Mouse (Mus musculus) megakaryocyte, embryonic 14.5 days (primary cell): ENCODE measurements around the gene Fubp1. TPM values are rescaled to one million over a fixed set of nuclear protein-coding genes. Genes with fewer than 3 reads are reported as not detected.
"Not testable (repeated sequence)": the region's sequence is repeated elsewhere in the genome, so short reads cannot be mapped to it uniquely, and the experiment has no call there.

ENCODE experiments used
- H3K27me3 ChIP-seq: replicated peaks from 2 replicates; pipeline ENCODE3; 2012; ENCODE audit warnings: inconsistent platforms
- H3K36me3 ChIP-seq: replicated peaks from 2 replicates; pipeline ENCODE3; 2012; ENCODE audit warnings: low read length, inconsistent platforms, mixed read lengths
- H3K4me1 ChIP-seq: 2 replicates; pipeline ENCODE4 v1.6.1; 2012; ENCODE audit warnings: inconsistent platforms
- H3K4me3 ChIP-seq: replicated peaks from 2 replicates; pipeline ENCODE3; 2012; ENCODE audit warnings: moderate library complexity, mild to moderate bottlenecking, inconsistent platforms
- H3K9me3 ChIP-seq: 2 replicates; pipeline ENCODE4 v1.6.1; 2012; ENCODE audit warnings: inconsistent platforms
- FLI1 ChIP-seq: IDR thresholded peaks from 2 replicates; pipeline ENCODE4 v1.6.1; 2012; ENCODE audit warnings: low read length, inconsistent platforms, mixed read lengths
- GATA1 ChIP-seq: IDR thresholded peaks from 3 replicates; pipeline ENCODE4 v1.6.1; 2012; ENCODE audit warnings: mixed read lengths, low read length, inconsistent platforms, borderline replicate concordance
- polyA plus RNA-seq: library from polyadenylated mRNA; stranded (reverse); fragments of >175 nt; gene quantifications from 2 replicates; pipeline ENCODE4 v1.2.3, GENCODE M21; 2012; ENCODE audit warnings: low replicate concordance; ENCODE audit not compliant: insufficient read depth

Gene Fubp1
- polyA plus RNA-seq, 1 experiment: 205 TPM

DNA sequence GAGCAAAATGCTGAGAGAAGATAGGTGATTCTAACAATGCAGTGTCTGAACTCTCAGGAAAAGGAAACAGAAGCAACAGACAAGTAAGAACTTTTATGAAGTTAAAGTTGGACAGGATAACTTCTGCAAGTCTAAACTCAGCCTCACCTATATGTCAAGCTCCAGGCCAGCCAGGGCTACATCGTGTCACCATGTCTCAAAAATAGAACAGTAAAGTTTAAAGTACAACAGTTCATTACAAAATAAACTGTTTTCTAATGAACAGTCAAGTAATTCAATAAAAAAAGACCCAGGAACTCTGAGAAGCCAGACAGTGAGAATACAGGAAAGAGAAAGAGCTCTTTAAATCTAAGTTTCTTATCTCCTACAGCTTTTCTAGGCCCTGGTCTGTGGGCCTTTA, 40.3 kb downstream of the Fubp1 start:
- no peak for TF ChIP-seq FLI1
- TF ChIP-seq GATA1: no peak
- H3K9me3 ChIP-seq: no peaks in the 10 kb centered on the region

DNA sequence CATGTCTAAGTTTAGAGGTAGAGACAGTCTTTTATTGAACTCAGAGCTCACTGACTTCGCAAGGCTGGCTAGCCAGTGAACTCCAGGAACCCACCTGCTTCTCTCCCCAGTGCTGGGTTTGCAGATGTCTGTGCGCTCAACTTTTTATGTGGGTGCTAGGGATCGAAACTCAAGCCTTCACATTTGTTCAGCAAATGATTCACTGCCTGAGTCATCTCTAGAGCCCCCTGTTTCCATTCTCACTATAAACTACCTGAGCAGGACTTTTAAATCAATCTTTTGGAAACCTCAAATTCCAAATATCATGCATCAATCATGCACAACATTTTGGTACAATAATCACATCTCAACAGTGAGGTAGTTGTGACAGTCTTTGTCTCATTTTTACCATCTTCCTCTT, 47.3 kb downstream of the Fubp1 start:
- Histone ChIP-seq H3K36me3 (no peaks in the 10 kb centered on the region), H3K27me3 (peaks cover 11% of the 10 kb centered on the region), H3K4me1 (peaks cover 24% of the 10 kb centered on the region), H3K4me3 (no peak overlapping the region), H3K9me3 (no peaks in the 10 kb centered on the region)
- TF ChIP-seq GATA1 (no peak), FLI1 (no peak)

More for the DNA sequence above, 40.3 kb downstream of the Fubp1 start:
- Histone ChIP-seq H3K4me3 (no peak overlapping the region), H3K4me1 (0 out of 2 replicates have a peak, but pooled peaks cover 3% of the 10 kb centered on the region), H3K36me3 (no peaks in the 10 kb centered on the region), H3K27me3 (no peaks in the 10 kb centered on the region)

DNA sequence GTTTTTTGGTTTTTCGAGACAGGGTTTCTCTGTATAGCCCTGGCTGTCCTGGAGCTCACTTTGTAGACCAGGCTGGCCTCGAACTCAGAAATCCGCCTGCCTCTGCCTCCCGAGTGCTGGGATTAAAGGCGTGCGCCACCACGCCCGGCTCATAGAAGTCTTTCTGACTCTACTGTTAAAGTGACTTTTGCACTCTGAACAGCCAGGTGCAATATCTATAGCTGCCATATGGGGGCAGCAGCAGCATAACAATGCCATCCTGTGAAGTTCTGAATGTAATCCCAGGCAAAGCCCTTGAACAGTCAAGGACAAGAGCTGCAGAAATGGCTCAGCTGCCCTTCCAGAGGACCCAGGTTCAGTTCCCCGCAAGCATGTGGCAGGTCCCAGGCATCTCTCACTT, 49.2 kb downstream of the Fubp1 start:
- peaks cover 34% of the 10 kb centered on the region for H3K4me1 ChIP-seq
- not testable (repeated sequence) for H3K36me3 ChIP-seq, H3K9me3 ChIP-seq, H3K4me3 ChIP-seq
- H3K27me3 ChIP-seq: peaks cover 26% of the 10 kb centered on the region

DNA sequence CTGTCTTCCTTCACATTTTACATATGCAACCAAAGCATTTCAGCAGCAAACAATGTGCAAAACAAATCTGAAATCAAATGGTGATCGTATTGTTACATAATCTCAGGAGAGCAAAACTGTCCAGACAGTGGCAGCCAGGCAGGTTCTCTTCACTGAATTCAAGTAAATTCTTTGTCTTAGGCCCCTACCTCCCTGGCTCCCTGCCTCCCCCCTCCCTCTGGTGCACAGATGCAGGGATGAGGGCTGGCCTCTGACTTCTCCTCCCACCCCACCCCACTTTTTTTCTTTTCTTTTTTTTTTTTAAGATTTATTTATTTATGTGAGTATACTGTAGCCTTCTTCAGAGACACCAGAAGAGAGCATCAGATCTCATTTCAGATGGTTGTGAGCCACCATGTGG, 50.1 kb downstream of the Fubp1 start:
- Histone ChIP-seq H3K36me3 (no peaks in the 10 kb centered on the region), H3K4me1 (peaks cover 40% of the 10 kb centered on the region), H3K4me3 (no peak overlapping the region), H3K27me3 (peaks cover 36% of the 10 kb centered on the region), H3K9me3 (no peaks in the 10 kb centered on the region)
- no peak for TF ChIP-seq GATA1
- TF ChIP-seq FLI1: no peak

DNA sequence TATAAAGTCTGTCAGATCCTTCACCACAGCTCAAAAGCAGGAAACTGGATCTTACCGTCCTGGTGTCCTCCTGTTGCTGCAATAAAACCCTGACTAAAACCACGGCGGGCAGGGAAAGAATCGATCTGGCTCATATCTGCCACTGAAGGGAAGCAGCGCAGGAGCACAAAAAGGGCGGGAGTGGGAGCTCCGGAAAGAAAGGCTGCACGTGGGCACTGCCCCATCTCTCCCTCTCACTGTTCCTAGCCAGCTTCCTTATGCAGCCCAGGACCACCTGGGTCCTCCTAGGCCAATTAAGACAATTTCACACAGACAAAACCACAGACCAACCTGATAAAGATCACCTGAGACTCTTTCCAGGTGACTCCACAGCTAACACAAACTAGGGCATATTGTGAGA, 51.2 kb downstream of the Fubp1 start:
- TF ChIP-seq FLI1 (no peak), GATA1 (no peak)
- H3K36me3 ChIP-seq: no peaks in the 10 kb centered on the region
- H3K27me3 ChIP-seq: peaks cover 46% of the 10 kb centered on the region
- peak overlapping the region; percentile 78 for H3K4me3 ChIP-seq
- H3K9me3 ChIP-seq: no peaks in the 10 kb centered on the region
- peaks cover 49% of the 10 kb centered on the region for H3K4me1 ChIP-seq

DNA sequence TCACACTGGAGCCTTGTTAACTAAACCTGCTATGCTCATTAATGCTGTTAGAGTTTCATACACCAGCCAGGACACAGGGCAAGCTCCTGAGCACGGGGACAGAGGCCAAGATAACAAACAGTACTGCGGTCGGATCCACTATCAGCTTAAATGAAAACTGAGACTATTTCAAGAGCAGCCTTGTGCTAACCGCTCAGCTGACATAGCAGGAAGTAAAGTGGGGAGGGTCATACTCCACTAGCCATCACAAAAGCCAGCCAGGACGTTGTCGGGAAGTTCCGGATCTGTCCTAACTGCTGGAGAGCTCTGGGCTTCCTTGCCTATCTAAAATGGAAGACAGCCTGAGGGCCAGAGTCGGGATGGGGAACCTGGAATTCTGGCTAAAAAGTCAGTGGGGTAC, 51.7 kb downstream of the Fubp1 start:
- H3K4me1 ChIP-seq: peaks cover 49% of the 10 kb centered on the region
- peak overlapping the region; percentile 81 for H3K4me3 ChIP-seq
- TF ChIP-seq GATA1 (no peak), FLI1 (no peak)
- peaks cover 51% of the 10 kb centered on the region for H3K27me3 ChIP-seq
- H3K36me3 ChIP-seq: no peaks in the 10 kb centered on the region
- no peaks in the 10 kb centered on the region for H3K9me3 ChIP-seq

DNA sequence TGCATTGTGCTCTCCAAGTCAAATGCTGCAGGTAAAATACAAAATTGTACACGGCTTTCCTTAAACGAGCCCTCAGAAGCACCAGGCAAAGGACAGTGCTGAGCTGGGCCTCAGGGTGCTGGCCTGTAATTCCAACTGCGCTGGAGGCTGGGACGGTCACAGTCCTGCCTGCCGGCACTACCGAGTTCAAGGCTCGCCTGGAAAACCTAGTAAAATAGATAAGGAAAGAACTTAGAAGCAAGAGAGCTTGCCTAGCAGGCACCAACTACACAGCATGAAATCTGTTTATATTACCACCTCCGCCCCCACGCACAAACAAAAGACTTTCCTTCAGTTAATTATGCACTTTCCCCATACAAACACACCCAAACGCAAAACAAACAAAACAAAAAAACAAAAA, 54.2 kb downstream of the Fubp1 start:
- Histone ChIP-seq H3K36me3 (no peaks in the 10 kb centered on the region), H3K9me3 (no peaks in the 10 kb centered on the region), H3K27me3 (peaks cover 64% of the 10 kb centered on the region), H3K4me3 (no peak overlapping the region), H3K4me1 (peaks cover 53% of the 10 kb centered on the region)
- TF ChIP-seq FLI1 (no peak), GATA1 (no peak)

DNA sequence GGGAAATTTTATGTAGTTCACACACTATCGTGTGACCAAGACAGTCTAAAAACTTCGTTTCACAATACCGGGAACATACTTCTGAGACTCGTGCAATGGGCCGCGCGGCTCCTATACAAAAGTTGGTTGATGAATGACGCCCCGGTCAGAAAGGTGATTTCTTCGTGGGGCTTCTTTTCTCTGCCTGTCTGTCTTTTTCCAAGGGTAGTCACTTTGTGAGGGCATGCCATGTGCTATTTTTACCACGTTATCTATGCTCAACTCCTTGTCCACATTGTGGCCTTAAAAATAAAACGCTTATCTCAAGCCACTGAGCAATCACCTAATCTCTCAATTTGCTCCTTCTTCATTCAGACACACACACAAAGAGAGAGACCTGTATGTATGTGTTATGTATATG, 54.6 kb downstream of the Fubp1 start:
- Histone ChIP-seq H3K36me3 (no peaks in the 10 kb centered on the region), H3K27me3 (peaks cover 64% of the 10 kb centered on the region), H3K4me3 (no peak overlapping the region), H3K4me1 (peaks cover 49% of the 10 kb centered on the region), H3K9me3 (no peaks in the 10 kb centered on the region)
- TF ChIP-seq FLI1: no peak
- no peak for TF ChIP-seq GATA1

DNA sequence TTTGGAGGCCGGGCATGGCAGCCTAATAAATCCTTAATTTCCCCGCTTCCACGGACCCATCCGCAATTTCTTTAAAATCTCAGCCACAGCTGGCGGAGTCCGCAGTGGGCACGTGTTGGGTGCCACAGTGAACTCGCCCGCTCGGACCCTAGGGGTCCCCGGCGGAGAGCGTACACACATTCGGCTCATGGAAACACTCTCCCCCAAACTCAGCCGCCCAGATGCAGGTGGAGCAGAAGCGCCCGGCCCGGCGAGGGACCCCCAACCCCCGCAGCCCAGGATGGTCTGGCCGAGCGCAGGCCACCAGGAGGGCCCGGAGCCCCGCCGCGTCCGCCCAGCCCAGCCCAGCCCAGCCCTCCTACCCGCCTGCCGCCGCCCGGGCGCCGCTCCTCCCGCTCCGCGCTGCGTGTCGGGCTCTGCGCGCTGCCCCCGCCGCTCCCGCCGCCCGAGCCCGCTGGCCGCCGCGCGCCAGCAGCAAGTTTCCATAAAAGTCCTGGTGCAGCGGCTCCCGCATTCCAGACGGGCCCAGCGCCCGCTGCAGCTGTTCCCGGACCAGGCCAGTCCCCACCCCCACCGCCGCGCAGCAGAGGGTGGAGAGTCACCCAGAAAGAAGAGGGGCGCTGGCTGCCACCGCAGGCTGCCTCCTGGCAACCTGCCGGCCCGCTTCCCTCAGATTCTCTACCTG, 55.3 kb downstream of the Fubp1 start:
- Histone ChIP-seq H3K9me3 (no peaks in the 10 kb centered on the region), H3K4me3 (peak overlapping the region; percentile 90), H3K4me1 (peaks cover 44% of the 10 kb centered on the region), H3K36me3 (no peaks in the 10 kb centered on the region), H3K27me3 (peaks cover 64% of the 10 kb centered on the region)
- no peak for TF ChIP-seq GATA1
- no peak for TF ChIP-seq FLI1

DNA sequence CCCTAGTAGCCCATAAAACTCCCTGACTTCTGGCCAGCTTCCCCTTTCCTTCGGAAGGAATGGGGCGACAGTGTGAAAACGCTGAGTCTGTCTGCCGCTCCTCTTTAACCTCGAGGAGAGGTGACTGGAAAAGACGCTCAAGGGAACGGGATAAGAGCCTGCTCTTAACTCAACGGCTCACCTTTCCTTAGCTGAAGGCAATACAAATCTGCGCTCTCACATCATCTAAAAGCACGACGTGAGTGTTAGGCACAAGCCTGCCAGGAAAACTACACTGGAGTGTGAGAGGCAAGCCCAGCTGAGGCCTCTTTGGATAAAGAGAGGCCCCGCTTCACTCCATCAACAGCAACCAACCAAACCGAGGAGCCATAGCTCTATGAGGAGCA, 55.8 kb downstream of the Fubp1 start, which contains the start of gene Nexn:
Nexn (minus strand) TSS at position 315 of the 386 bp plus-strand sequence.
- peaks cover 43% of the 10 kb centered on the region for H3K4me1 ChIP-seq
- no peaks in the 10 kb centered on the region for H3K9me3 ChIP-seq
- TF ChIP-seq FLI1: no peak
- TF ChIP-seq GATA1: no peak
- H3K4me3 ChIP-seq: peak within 1 kb of the TSS; percentile 90
- H3K36me3 ChIP-seq: no peaks in the 10 kb centered on the region
- H3K27me3 ChIP-seq: peaks cover 65% of the 10 kb centered on the region
